Mouse (Mus musculus): ENCODE measurements around the gene Ankrd27.

DNA sequence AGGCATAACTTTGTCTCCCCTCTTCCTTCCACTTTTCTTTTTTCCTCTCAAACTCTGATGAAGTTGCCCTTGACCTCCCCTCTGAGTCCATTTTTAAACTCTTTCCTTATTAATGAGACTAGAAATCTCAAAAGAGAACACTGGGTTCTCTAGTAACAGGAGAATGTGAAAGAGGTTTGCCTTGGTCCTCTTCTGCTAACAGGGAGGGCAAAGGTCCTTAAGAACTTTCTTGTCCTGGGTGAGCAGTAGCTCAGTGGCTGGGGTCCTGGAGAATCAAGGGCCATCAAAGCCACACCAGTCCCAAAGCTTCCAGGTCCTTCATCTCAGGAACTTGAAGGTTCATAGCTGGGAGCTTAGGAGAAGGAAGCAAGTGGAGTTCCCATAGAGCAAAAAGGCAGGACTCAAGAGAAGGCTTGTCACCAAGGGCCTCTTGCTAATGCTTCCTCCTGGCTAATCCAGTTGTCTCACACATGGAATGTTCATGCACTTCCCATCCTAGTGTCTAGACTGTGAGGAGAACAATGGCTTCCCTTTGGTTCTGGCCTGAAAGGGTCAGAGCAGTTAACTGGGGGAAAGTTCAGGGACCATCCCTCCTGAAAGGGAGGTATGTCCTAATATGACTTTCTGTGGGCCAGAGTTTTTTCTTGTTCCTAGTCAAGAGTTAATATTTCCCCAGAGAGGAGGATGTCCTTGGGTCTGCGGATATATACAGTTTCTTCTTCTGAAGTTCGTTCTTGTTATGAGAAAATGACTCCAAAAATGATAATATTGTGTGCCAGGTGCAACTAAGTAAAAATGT lies 21.8 kb upstream of the Ankrd27 start:
- TF ChIP-seq POLR2A (IDR thresholded peaks at IDR 0.05; ENCODE audit: control insufficient read depth, low read depth, low read length) (no peak), CTCF (IDR thresholded peaks at IDR 0.05; ENCODE audit: control insufficient read depth, insufficient read depth, insufficient replicate concordance, low read depth, low read length) (no peak)

All from testis, adult 2 months (tissue).